Mouse (Mus musculus) neural tube, embryonic 12.5 days (tissue): ENCODE data around the gene Atxn7l2. TPM values are rescaled to one million over a fixed set of nuclear protein-coding genes. Genes with fewer than 3 reads are reported as not detected.

Source experiments
- ATAC-seq: fragments of 200-750 bp; cut with Nextera tagmentation; 2 replicates; pipeline ENCODE4 v1.8.0; 2017; ENCODE audit warnings: low read depth, mild to moderate bottlenecking, moderate TSS enrichment, moderate library complexity; ENCODE audit not compliant: low FRiP score
- H3K27ac ChIP-seq: fragments of 300-500 bp; sonication (generic); 2 replicates; pipeline ENCODE4 v1.5.1; 2016
- H3K27me3 ChIP-seq: fragments of 300-500 bp; sonication (generic); replicated peaks from 2 replicates; pipeline ENCODE4 v1.6.1; 2016; ENCODE audit warnings: mild to moderate bottlenecking
- H3K36me3 ChIP-seq: fragments of 300-500 bp; sonication (generic); 2 replicates; pipeline ENCODE4 v1.6.1; 2016; ENCODE audit warnings: mild to moderate bottlenecking
- H3K4me1 ChIP-seq: fragments of 300-500 bp; sonication (generic); 2 replicates; pipeline ENCODE4 v1.6.1; 2016
- H3K4me2 ChIP-seq: fragments of 300-500 bp; sonication (generic); replicated peaks from 2 replicates; pipeline ENCODE4 v1.6.1; 2016; ENCODE audit warnings: mild to moderate bottlenecking
- H3K4me3 ChIP-seq: fragments of 300-500 bp; sonication (generic); 2 replicates; pipeline ENCODE4 v1.5.1; 2016
- H3K9ac ChIP-seq: fragments of 300-500 bp; sonication (generic); 2 replicates; pipeline ENCODE4 v1.6.1; 2016; ENCODE audit warnings: mild to moderate bottlenecking
- H3K9me3 ChIP-seq: fragments of 300-500 bp; sonication (generic); 2 replicates; pipeline ENCODE4 v1.6.1; 2016; ENCODE audit warnings: mild to moderate bottlenecking
- WGBS: fragments of 180-500 bp; shearing (Covaris S2); methylation state at CpG from one replicate; pipeline ENCODE4 v1.1.7; 2016; 5-methylcytosine and 5-hydroxymethylcytosine counted together
- polyA plus RNA-seq: library from polyadenylated mRNA; unstranded; fragments of >200 nt; fragmentation: Nextera tagmentation; extraction: Ambion mirVana; gene quantifications from 2 replicates; pipeline ENCODE4 v1.2.1, GENCODE M21; 2016

Gene Atxn7l2
- polyA plus RNA-seq, 1 experiment from 2014 or later = 30.4 TPM

- WGBS = 61% methylated on average over 20 of the region's 20 CpGs
- ATAC-seq = peak; percentile 15
- H3K9ac ChIP-seq = peak overlapping the region; percentile 84
Observed at GRCm38 (mm10) chr3:108187111-108187795, 23.5 kb downstream of the Atxn7l2 start.

DNA sequence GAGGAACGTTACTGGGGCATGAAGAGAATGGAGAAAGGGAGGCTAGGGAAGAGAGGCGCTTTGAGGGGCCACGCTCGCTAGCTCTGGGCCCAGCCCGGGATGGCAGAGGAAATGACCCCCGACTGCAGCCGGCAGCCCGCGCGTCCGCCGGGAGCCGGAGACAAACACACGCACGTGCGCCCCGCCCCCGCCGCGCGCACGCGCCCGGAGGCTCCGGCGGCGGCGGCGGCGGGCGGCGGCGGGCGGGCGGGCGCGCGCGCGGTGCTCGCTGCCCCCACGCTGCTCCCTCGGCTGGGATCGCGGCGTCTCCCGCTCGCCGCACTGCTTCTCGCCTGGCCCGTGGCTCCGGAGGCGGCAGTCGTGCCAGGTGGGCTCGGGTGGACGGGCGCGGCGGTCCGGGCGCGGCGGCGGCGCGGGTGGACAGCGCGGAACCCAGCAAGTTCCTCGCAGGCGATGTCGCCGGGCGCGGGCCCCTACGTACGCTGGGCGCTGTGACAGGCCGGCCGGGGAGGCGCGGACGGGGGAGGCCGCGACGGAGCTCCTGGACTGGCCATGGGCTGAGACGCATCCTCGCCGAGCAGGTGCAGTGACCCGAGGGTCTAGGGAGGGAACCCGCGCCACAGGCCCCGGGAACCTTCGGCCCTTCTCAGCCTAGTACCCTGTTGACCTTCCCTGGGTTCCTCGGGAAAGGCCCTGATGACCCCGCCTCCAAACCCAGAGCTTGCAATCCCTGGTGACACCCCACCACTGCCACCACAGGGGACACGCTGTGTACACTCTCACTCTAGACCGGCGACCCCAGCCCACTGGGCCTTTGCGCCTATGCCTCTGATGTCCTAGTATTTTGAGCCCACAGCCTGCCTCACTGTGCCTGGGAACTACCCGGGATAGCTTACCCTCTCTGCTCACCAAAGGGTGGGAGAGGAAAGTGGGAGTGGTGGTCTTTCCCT, 24.4 kb downstream of the Atxn7l2 start, which contains the start of gene Amigo1:
Amigo1 (plus strand) TSS at position 238 of the 950 bp plus-strand sequence.
- WGBS = 2% methylated on average over 70 of the region's 100 CpGs
- Histone ChIP-seq H3K36me3 (peaks cover 9% of the 10 kb centered on the region; the same call in 1 of the 2 replicates), H3K4me1 (peaks cover 33% of the 10 kb centered on the region), H3K4me3 (peak within 1 kb of the TSS; percentile 80), H3K4me2 (peak within 1 kb of the TSS; percentile 93), H3K27me3 (0 out of 2 replicates have a peak, but pooled peaks cover 5% of the 10 kb centered on the region), H3K27ac (no peak within 1 kb of the TSS), H3K9me3 (no peaks in the 10 kb centered on the region), H3K9ac (peak within 1 kb of the TSS; percentile 84)
- peak; percentile 71 for ATAC-seq

More at GRCm38 (mm10) chr3:108187111-108187795, 23.5 kb downstream of the Atxn7l2 start:
- H3K36me3 ChIP-seq = peaks cover 9% of the 10 kb centered on the region; the same call in 1 of the 2 replicates
- peaks cover 33% of the 10 kb centered on the region for H3K4me1 ChIP-seq
- peak overlapping the region; percentile 80 for H3K4me3 ChIP-seq
- H3K4me2 ChIP-seq = peak overlapping the region; percentile 93
- H3K27me3 ChIP-seq = 0 out of 2 replicates have a peak, but pooled peaks cover 5% of the 10 kb centered on the region
- no peak overlapping the region for H3K27ac ChIP-seq
- no peaks in the 10 kb centered on the region for H3K9me3 ChIP-seq

GRCm38 (mm10) chr3:108185460-108186097, 25.2 kb downstream of the Atxn7l2 start:
- WGBS = 3% methylated on average over 16 of the region's 16 CpGs
- Histone ChIP-seq H3K9ac (no peak overlapping the region), H3K4me3 (peak overlapping the region; percentile 80), H3K27ac (no peak overlapping the region), H3K4me2 (peak overlapping the region; percentile 93), H3K4me1 (peaks cover 30% of the 10 kb centered on the region), H3K36me3 (peaks cover 6% of the 10 kb centered on the region; the same call in 1 of the 2 replicates), H3K9me3 (no peaks in the 10 kb centered on the region), H3K27me3 (0 out of 2 replicates have a peak, but pooled peaks cover 5% of the 10 kb centered on the region)
- ATAC-seq = no peak

- no peaks in the 10 kb centered on the region for H3K9me3 ChIP-seq
- no peak overlapping the region for H3K4me3 ChIP-seq
- no peak overlapping the region for H3K27ac ChIP-seq
- 72% methylated on average over 3 of the region's 3 CpGs for WGBS
- H3K4me1 ChIP-seq = peaks cover 28% of the 10 kb centered on the region
- H3K9ac ChIP-seq = no peak overlapping the region
- H3K4me2 ChIP-seq = no peak overlapping the region
- H3K36me3 ChIP-seq = peaks cover 6% of the 10 kb centered on the region; the same call in 1 of the 2 replicates
- H3K27me3 ChIP-seq = 0 out of 2 replicates have a peak, but pooled peaks cover 5% of the 10 kb centered on the region
- ATAC-seq = no peak
Observed at GRCm38 (mm10) chr3:108184742-108185141, 26.0 kb downstream of the Atxn7l2 start.

GRCm38 (mm10) chr3:108180514-108180913, 30.2 kb downstream of the Atxn7l2 start:
- no peak overlapping the region for H3K4me2 ChIP-seq
- H3K27ac ChIP-seq = no peak overlapping the region
- ATAC-seq = no peak
- no peaks in the 10 kb centered on the region for H3K36me3 ChIP-seq
- no peak overlapping the region for H3K9ac ChIP-seq
- H3K27me3 ChIP-seq = no peaks in the 10 kb centered on the region
- H3K4me3 ChIP-seq = no peak overlapping the region
- H3K9me3 ChIP-seq = no peaks in the 10 kb centered on the region
- peaks cover 3% of the 10 kb centered on the region for H3K4me1 ChIP-seq
- WGBS = 56% methylated on average over 2 of the region's 2 CpGs

- 82% methylated on average over 7 of the region's 7 CpGs for WGBS
- peaks cover 9% of the 10 kb centered on the region for H3K4me1 ChIP-seq
- no peaks in the 10 kb centered on the region for H3K27me3 ChIP-seq
- H3K4me3 ChIP-seq = no peak overlapping the region
- ATAC-seq = no peak
- no peak overlapping the region for H3K9ac ChIP-seq
- no peak overlapping the region for H3K27ac ChIP-seq
- H3K9me3 ChIP-seq = no peaks in the 10 kb centered on the region
- H3K4me2 ChIP-seq = no peak overlapping the region
- H3K36me3 ChIP-seq = no peaks in the 10 kb centered on the region
Observed at GRCm38 (mm10) chr3:108178756-108179715, 31.7 kb downstream of the Atxn7l2 start.

- H3K4me2 ChIP-seq = peak overlapping the region; percentile 30
- peaks cover 9% of the 10 kb centered on the region for H3K4me1 ChIP-seq
- H3K27ac ChIP-seq = no peak overlapping the region
- H3K36me3 ChIP-seq = no peaks in the 10 kb centered on the region
- no peaks in the 10 kb centered on the region for H3K9me3 ChIP-seq
- H3K9ac ChIP-seq = no peak overlapping the region; the same call in 1 of the 2 replicates
- 13% methylated on average over 14 of the region's 14 CpGs for WGBS
- no peak overlapping the region for H3K4me3 ChIP-seq
- ATAC-seq = peak; percentile 83
- no peaks in the 10 kb centered on the region for H3K27me3 ChIP-seq
Observed at GRCm38 (mm10) chr3:108174672-108175531, 35.8 kb downstream of the Atxn7l2 start.

GRCm38 (mm10) chr3:108169199-108169598, 41.5 kb downstream of the Atxn7l2 start:
- no peak for ATAC-seq
- no peak overlapping the region for H3K9ac ChIP-seq

GRCm38 (mm10) chr3:108167499-108167898, 43.2 kb downstream of the Atxn7l2 start:
- H3K9ac ChIP-seq = no peak overlapping the region
- 42% methylated on average over 14 of the region's 14 CpGs for WGBS
- no peak overlapping the region for H3K27ac ChIP-seq
- H3K27me3 ChIP-seq = no peaks in the 10 kb centered on the region
- H3K4me2 ChIP-seq = peak overlapping the region; percentile 32; the same call in 1 of the 2 replicates
- no peak for ATAC-seq
- no peaks in the 10 kb centered on the region for H3K9me3 ChIP-seq
- peaks cover 38% of the 10 kb centered on the region for H3K4me1 ChIP-seq
- H3K36me3 ChIP-seq = no peaks in the 10 kb centered on the region
- no peak overlapping the region for H3K4me3 ChIP-seq

More at GRCm38 (mm10) chr3:108169199-108169598, 41.5 kb downstream of the Atxn7l2 start:
- Histone ChIP-seq H3K9me3 (no peaks in the 10 kb centered on the region), H3K4me2 (no peak overlapping the region; the same call in 1 of the 2 replicates), H3K36me3 (no peaks in the 10 kb centered on the region), H3K4me1 (peaks cover 38% of the 10 kb centered on the region), H3K4me3 (no peak overlapping the region), H3K27ac (no peak overlapping the region), H3K27me3 (no peaks in the 10 kb centered on the region)
- 29% methylated on average over 3 of the region's 3 CpGs for WGBS
